Mouse (Mus musculus) hindbrain, embryonic 13.5 days (tissue): ENCODE measurements around the gene Nyx. TPM values are rescaled to one million over a fixed set of nuclear protein-coding genes. Genes with fewer than 3 reads are reported as not detected.
"Not testable (repeated sequence)": the region's sequence is repeated elsewhere in the genome, so short reads cannot be mapped to it uniquely, and the experiment has no call there.

Experiments
- ATAC-seq: fragments of 200-750 bp; cut with Nextera tagmentation; 2 replicates; pipeline ENCODE4 v1.8.0; 2017; ENCODE audit warnings: moderate TSS enrichment; ENCODE audit not compliant: low FRiP score
- H3K27ac ChIP-seq: fragments of 300-500 bp; sonication (generic); 2 replicates; pipeline ENCODE4 v1.5.1; 2015; ENCODE audit warnings: inconsistent platforms, mild to moderate bottlenecking, moderate library complexity
- H3K27me3 ChIP-seq: fragments of 300-500 bp; sonication (generic); 2 replicates; pipeline ENCODE4 v1.6.1; 2015; ENCODE audit warnings: mild to moderate bottlenecking, inconsistent platforms
- H3K36me3 ChIP-seq: fragments of 300-500 bp; sonication (generic); 2 replicates; pipeline ENCODE4 v1.6.1; 2015; ENCODE audit warnings: mild to moderate bottlenecking, inconsistent platforms
- H3K4me1 ChIP-seq: fragments of 300-500 bp; sonication (generic); replicated peaks from 2 replicates; pipeline ENCODE4 v1.6.1; 2015; ENCODE audit warnings: inconsistent platforms
- H3K4me2 ChIP-seq: fragments of 300-500 bp; sonication (generic); 2 replicates; pipeline ENCODE4 v1.6.1; 2015; ENCODE audit warnings: inconsistent platforms, mild to moderate bottlenecking, moderate library complexity
- H3K4me3 ChIP-seq: fragments of 300-500 bp; sonication (generic); 2 replicates; pipeline ENCODE4 v1.5.1; 2015; ENCODE audit warnings: mild to moderate bottlenecking, inconsistent platforms
- H3K9ac ChIP-seq: fragments of 300-500 bp; sonication (generic); 2 replicates; pipeline ENCODE4 v1.6.1; 2015; ENCODE audit warnings: mild to moderate bottlenecking, inconsistent platforms
- H3K9me3 ChIP-seq: fragments of 300-500 bp; sonication (generic); 2 replicates; pipeline ENCODE4 v1.6.1; 2016; ENCODE audit warnings: inconsistent platforms
- WGBS: fragments of 180-500 bp; shearing (Covaris S2); methylation state at CpG from one replicate; pipeline ENCODE4 v1.1.7; 2015; 5-methylcytosine and 5-hydroxymethylcytosine counted together
- polyA plus RNA-seq: library from polyadenylated mRNA; unstranded; fragments of >200 nt; fragmentation: Nextera tagmentation; extraction: Ambion mirVana; gene quantifications from 2 replicates; pipeline ENCODE4 v1.2.1, GENCODE M21; 2015

Nyx gene
- polyA plus RNA-seq, result 0.18 and 0.22 TPM in 2 replicates

DNA sequence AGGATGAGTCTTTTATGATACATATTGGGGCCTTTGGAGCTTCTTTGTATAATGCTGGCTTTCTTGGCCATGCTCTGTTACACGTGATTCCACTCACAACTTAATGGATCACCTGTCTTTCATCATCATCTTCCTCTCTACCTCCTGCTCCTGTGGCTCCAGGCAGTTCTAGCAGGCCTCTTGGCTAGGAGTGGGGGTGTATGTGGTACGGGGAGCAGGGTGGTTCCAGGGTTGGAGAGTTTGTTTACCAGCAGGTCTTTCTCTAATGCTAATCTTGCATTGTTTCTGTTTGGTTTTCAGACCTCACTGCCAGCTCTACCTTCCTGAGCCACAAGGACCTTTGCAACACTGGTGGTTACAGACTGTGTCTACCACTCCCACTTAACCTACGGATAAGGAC lies at the start of gene Nyx:
Gene Nyx, plus strand, starts transcription at position 301 of the 400 bp plus-strand sequence.
- no peak for ATAC-seq
- Histone ChIP-seq H3K4me1 (peaks cover 5% of the 10 kb centered on the region; the same call in 1 of the 2 replicates), H3K9me3 (no peaks in the 10 kb centered on the region), H3K27me3 (peaks cover 15% of the 10 kb centered on the region; the same call in 1 of the 2 replicates), H3K4me3 (no peak within 1 kb of the TSS), H3K36me3 (no peaks in the 10 kb centered on the region), H3K9ac (no peak within 1 kb of the TSS), H3K27ac (no peak within 1 kb of the TSS), H3K4me2 (no peak within 1 kb of the TSS)
- WGBS, result 90% methylated on average over 3 of the region's 3 CpGs

- 76% methylated on average over 4 of the region's 4 CpGs for WGBS
- Histone ChIP-seq H3K4me2 (no peak overlapping the region), H3K4me1 (no peaks in the 10 kb centered on the region), H3K36me3 (no peaks in the 10 kb centered on the region), H3K4me3 (no peak overlapping the region), H3K27me3 (peaks cover 14% of the 10 kb centered on the region; the same call in 1 of the 2 replicates), H3K9me3 (no peaks in the 10 kb centered on the region), H3K9ac (no peak overlapping the region), H3K27ac (no peak overlapping the region)
- no peak for ATAC-seq
These were observed 43.9 kb upstream of the Nyx start for GRCm38 (mm10) chrX:13422047-13422446.

DNA sequence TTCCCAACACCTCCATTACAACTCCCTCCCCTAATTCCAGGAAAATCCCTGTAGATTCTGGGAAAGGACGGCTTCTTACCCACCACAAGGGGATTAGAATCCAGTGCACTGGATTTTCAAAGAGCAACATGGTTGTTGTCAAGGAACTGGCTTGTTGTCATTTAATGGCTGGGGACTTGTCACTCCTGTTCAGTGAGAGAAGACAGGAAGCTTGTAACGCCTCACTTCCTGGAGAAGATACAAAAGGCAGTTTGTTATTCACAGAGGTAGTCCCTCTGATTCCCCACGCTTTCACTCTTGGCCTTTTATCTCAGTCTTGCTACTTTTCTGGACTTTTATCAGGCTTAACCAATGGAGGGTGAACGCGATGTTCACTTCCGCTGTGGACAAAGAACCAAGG lies 34.5 kb upstream of the Nyx start:
- Histone ChIP-seq H3K9ac (no peak overlapping the region), H3K4me1 (no peaks in the 10 kb centered on the region), H3K9me3 (no peaks in the 10 kb centered on the region), H3K36me3 (no peaks in the 10 kb centered on the region), H3K27ac (no peak overlapping the region), H3K4me3 (no peak overlapping the region), H3K4me2 (no peak overlapping the region), H3K27me3 (peaks cover 18% of the 10 kb centered on the region; the same call in 1 of the 2 replicates)
- 62% methylated on average over 6 of the region's 6 CpGs for WGBS
- ATAC-seq, result no peak

- H3K27me3 ChIP-seq, result peaks cover 10% of the 10 kb centered on the region; the same call in 1 of the 2 replicates
- H3K27ac ChIP-seq, ATAC-seq, H3K9me3 ChIP-seq, H3K4me3 ChIP-seq, H3K4me1 ChIP-seq, H3K4me2 ChIP-seq, H3K36me3 ChIP-seq, H3K9ac ChIP-seq: not testable (repeated sequence)
- 82% methylated on average over 2 of the region's 2 CpGs for WGBS
These were observed 29.9 kb upstream of the Nyx start for GRCm38 (mm10) chrX:13436042-13436441.

- not testable (repeated sequence) for H3K27ac ChIP-seq, ATAC-seq, H3K4me1 ChIP-seq, H3K4me3 ChIP-seq, H3K9ac ChIP-seq, H3K4me2 ChIP-seq, H3K36me3 ChIP-seq, H3K9me3 ChIP-seq
- peaks cover 22% of the 10 kb centered on the region; the same call in 1 of the 2 replicates for H3K27me3 ChIP-seq
- WGBS, result 83% methylated on average over 9 of the region's 9 CpGs
These were observed 9.4 kb upstream of the Nyx start for GRCm38 (mm10) chrX:13456544-13456943.

DNA sequence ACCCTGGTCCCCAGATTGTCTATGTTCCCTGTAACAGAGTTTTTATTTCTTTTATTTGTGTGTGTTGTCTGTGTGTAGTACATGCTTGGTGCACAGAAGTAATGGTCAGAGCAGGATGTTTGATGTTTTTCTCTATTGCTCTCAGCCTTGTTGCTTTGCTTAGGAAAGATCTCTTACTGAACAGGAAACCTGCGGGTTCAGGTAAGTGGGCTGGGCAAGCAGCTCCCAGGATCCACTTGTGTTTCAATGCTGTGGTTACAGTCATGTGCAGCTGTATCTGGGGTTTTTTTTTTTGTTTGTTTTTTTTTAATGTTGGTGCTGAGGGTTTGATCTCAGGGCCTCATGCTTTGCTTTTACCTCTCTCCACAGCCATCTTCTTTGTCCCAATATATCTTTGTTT lies 7.1 kb upstream of the Nyx start:
- 80% methylated on average over 1 of the region's 1 CpGs for WGBS
- H3K4me2 ChIP-seq, result no peak overlapping the region

GRCm38 (mm10) chrX:13461266-13462261 lies 4.3 kb upstream of the Nyx start:
- H3K27ac ChIP-seq, result peak overlapping the region; percentile 84
- no peaks in the 10 kb centered on the region for H3K36me3 ChIP-seq
- H3K4me2 ChIP-seq, result peak overlapping the region; percentile 51
- peak overlapping the region; percentile 66 for H3K9ac ChIP-seq
- peaks cover 5% of the 10 kb centered on the region; the same call in 1 of the 2 replicates for H3K4me1 ChIP-seq
- no peaks in the 10 kb centered on the region for H3K9me3 ChIP-seq
- H3K4me3 ChIP-seq, result peak overlapping the region; percentile 38
- peak; percentile 97 for ATAC-seq
- 13% methylated on average over 46 of the region's 46 CpGs for WGBS
- peaks cover 19% of the 10 kb centered on the region; the same call in 1 of the 2 replicates for H3K27me3 ChIP-seq

More for the DNA sequence above, 7.1 kb upstream of the Nyx start:
- no peak for ATAC-seq
- Histone ChIP-seq H3K4me3 (no peak overlapping the region), H3K4me1 (peaks cover 5% of the 10 kb centered on the region; the same call in 1 of the 2 replicates), H3K36me3 (no peaks in the 10 kb centered on the region), H3K9me3 (no peaks in the 10 kb centered on the region), H3K9ac (no peak overlapping the region), H3K27me3 (peaks cover 25% of the 10 kb centered on the region; the same call in 1 of the 2 replicates), H3K27ac (no peak overlapping the region)

DNA sequence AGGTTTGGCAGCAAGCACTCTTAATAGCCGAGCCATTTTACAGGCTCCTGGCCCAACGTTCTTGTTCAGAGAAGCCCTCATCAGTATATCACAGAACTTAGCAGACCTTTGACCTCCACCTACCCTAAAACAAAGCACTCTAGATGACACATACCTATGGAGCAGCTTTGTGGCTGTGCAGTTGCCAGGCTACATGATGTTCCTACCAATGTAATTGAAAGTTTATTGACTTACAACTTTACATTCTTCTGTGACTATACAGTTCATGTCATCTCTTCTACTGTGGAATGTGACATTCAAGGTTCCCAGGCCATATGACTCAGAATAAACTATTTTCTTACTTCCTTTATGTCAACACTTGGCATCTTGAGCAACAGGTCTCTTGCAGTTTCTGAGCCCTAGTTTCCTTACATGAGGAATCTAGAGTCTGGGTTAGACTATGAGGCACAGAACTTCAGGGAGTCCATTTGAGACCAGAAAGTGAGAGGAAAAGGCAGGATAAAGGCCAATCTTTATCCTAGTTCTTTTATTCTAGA lies 2.9 kb upstream of the Nyx start:
- no peaks in the 10 kb centered on the region for H3K9me3 ChIP-seq
- H3K9ac ChIP-seq, result no peak overlapping the region
- no peak overlapping the region for H3K4me2 ChIP-seq
- H3K27ac ChIP-seq, result no peak overlapping the region
- no peaks in the 10 kb centered on the region for H3K36me3 ChIP-seq
- H3K4me3 ChIP-seq, result no peak overlapping the region
- H3K4me1 ChIP-seq, result peaks cover 5% of the 10 kb centered on the region; the same call in 1 of the 2 replicates
- WGBS, result 79% methylated on average over 2 of the region's 2 CpGs
- no peak for ATAC-seq
- H3K27me3 ChIP-seq, result peaks cover 16% of the 10 kb centered on the region; the same call in 1 of the 2 replicates

- Histone ChIP-seq H3K9me3 (no peaks in the 10 kb centered on the region), H3K4me1 (no peaks in the 10 kb centered on the region), H3K4me2 (no peak overlapping the region), H3K4me3 (no peak overlapping the region), H3K36me3 (no peaks in the 10 kb centered on the region), H3K27ac (no peak overlapping the region), H3K27me3 (peaks cover 9% of the 10 kb centered on the region; the same call in 1 of the 2 replicates), H3K9ac (no peak overlapping the region)
- WGBS, result 95% methylated on average over 2 of the region's 2 CpGs
- no peak for ATAC-seq
These were observed 771 bp downstream of the Nyx start for GRCm38 (mm10) chrX:13466681-13467080.

DNA sequence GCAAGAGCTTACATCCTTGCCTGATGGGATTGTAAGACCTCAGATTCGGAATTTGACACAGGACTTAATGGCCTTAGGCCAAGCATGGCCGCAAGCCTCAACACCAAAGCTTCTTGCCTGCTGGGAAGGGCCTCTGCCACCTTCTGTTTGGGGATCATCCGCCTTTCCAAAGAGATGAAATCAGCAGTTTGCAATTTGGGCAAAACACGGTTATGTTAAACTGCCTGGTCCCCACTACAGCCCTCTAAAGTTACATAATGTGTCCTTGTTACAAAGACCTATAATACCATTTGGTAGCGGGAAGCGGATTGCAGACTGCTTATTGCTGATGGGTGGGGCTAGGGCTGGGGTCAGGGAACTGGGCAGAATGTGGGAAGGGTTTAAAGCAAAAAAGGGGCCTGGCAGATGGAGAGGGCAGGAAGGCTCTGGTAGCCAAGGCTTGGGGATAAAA lies 1.2 kb downstream of the Nyx start:
- no peak overlapping the region for H3K4me2 ChIP-seq
- H3K4me3 ChIP-seq, result no peak overlapping the region
- WGBS, result 83% methylated on average over 6 of the region's 6 CpGs
- H3K27me3 ChIP-seq, result peaks cover 7% of the 10 kb centered on the region; the same call in 1 of the 2 replicates
- H3K27ac ChIP-seq, result no peak overlapping the region
- ATAC-seq, result no peak
- no peaks in the 10 kb centered on the region for H3K9me3 ChIP-seq
- no peaks in the 10 kb centered on the region for H3K4me1 ChIP-seq
- no peak overlapping the region for H3K9ac ChIP-seq
- no peaks in the 10 kb centered on the region for H3K36me3 ChIP-seq

- Histone ChIP-seq H3K9ac (no peak overlapping the region), H3K36me3 (no peaks in the 10 kb centered on the region), H3K4me2 (no peak overlapping the region), H3K9me3 (no peaks in the 10 kb centered on the region), H3K27ac (no peak overlapping the region), H3K4me1 (no peaks in the 10 kb centered on the region), H3K27me3 (peaks cover 9% of the 10 kb centered on the region; the same call in 1 of the 2 replicates), H3K4me3 (no peak overlapping the region)
- 71% methylated on average over 9 of the region's 9 CpGs for WGBS
- no peak for ATAC-seq
These were observed 3.5 kb downstream of the Nyx start for GRCm38 (mm10) chrX:13469160-13470116.
